Mouse (Mus musculus) heart, embryonic 14.5 days (tissue): ENCODE data around the gene Hmgcll1. TPM values are rescaled to one million over a fixed set of nuclear protein-coding genes. Genes with fewer than 3 reads are reported as not detected.
A peak's percentile ranks its signal among the peaks of the same experiment; 100 is the strongest.

Experiments used
- ATAC-seq: fragments of 200-750 bp; cut with Nextera tagmentation; 2 replicates; pipeline ENCODE4 v1.8.0; 2017; ENCODE audit warnings: low read depth, moderate TSS enrichment; ENCODE audit not compliant: insufficient number of reproducible peaks, insufficient read depth, low FRiP score
- H3K27ac ChIP-seq, 2 experiments: fragments of 200-500 bp in 1 of 2; fragments of 300-500 bp in 1 of 2; sonication (generic) in 1 of 2; replicated peaks in 1 of 2; 2 replicates each; pipeline ENCODE4 v1.5.1; 2012 to 2014; ENCODE audit warnings: low read depth in 2 of 2, low read length in 2 of 2, control low read depth in 1 of 2, mild to moderate bottlenecking in 1 of 2, mixed read lengths in 1 of 2; ENCODE audit not compliant: control insufficient read depth in 1 of 2, insufficient read depth in 1 of 2
- H3K27me3 ChIP-seq: fragments of 300-500 bp; sonication (generic); 2 replicates; pipeline ENCODE4 v1.6.1; 2014; ENCODE audit warnings: mild to moderate bottlenecking, low read length, control low read depth; ENCODE audit not compliant: control insufficient read depth, insufficient read depth
- H3K36me3 ChIP-seq: fragments of 300-500 bp; sonication (generic); 2 replicates; pipeline ENCODE4 v1.6.1; 2014; ENCODE audit warnings: mild to moderate bottlenecking, control low read depth, low read length, mixed read lengths; ENCODE audit not compliant: control insufficient read depth, insufficient read depth
- H3K4me1 ChIP-seq, 2 experiments: fragments of 200-500 bp in 1 of 2; fragments of 300-500 bp in 1 of 2; sonication (generic) in 1 of 2; 2 replicates each; pipeline ENCODE4 v1.6.1; 2012 to 2014; ENCODE audit warnings: low read length in 2 of 2, control low read depth in 1 of 2, mixed read lengths in 1 of 2; ENCODE audit not compliant: control insufficient read depth in 2 of 2, insufficient read depth in 2 of 2
- H3K4me2 ChIP-seq: fragments of 300-500 bp; sonication (generic); 2 replicates; pipeline ENCODE4 v1.6.1; 2014; ENCODE audit warnings: mild to moderate bottlenecking, low read length
- H3K4me3 ChIP-seq, 2 experiments: fragments of 200-500 bp in 1 of 2; fragments of 300-500 bp in 1 of 2; sonication (generic) in 1 of 2; 2 replicates each; pipeline ENCODE4 v1.5.1; 2012 to 2014; ENCODE audit warnings: low read length in 2 of 2, mild to moderate bottlenecking in 2 of 2, control low read depth in 1 of 2, low read depth in 1 of 2, moderate library complexity in 1 of 2; ENCODE audit not compliant: control insufficient read depth in 1 of 2, insufficient read depth in 1 of 2
- H3K9ac ChIP-seq: fragments of 300-500 bp; sonication (generic); 2 replicates; pipeline ENCODE4 v1.6.1; 2014; ENCODE audit warnings: mild to moderate bottlenecking, low read length
- H3K9me3 ChIP-seq: fragments of 300-500 bp; sonication (generic); 2 replicates; pipeline ENCODE4 v1.6.1; 2016; ENCODE audit warnings: low read length, control low read depth; ENCODE audit not compliant: control insufficient read depth
- WGBS: fragments of 180-500 bp; shearing (Covaris S2); extraction: QIAGEN DNeasy Blood & Tissue Kit; methylation state at CpG from one replicate; pipeline ENCODE4 v1.1.7; 2014; 5-methylcytosine and 5-hydroxymethylcytosine counted together
- polyA plus RNA-seq: library from polyadenylated mRNA; unstranded; fragments of >200 nt; fragmentation: Nextera tagmentation; extraction: Ambion mirVana; gene quantifications from 2 replicates; pipeline ENCODE4 v1.2.1, GENCODE M21; 2014

Hmgcll1 gene
- polyA plus RNA-seq: 0.62 and 2.2 TPM in 2 replicates

DNA sequence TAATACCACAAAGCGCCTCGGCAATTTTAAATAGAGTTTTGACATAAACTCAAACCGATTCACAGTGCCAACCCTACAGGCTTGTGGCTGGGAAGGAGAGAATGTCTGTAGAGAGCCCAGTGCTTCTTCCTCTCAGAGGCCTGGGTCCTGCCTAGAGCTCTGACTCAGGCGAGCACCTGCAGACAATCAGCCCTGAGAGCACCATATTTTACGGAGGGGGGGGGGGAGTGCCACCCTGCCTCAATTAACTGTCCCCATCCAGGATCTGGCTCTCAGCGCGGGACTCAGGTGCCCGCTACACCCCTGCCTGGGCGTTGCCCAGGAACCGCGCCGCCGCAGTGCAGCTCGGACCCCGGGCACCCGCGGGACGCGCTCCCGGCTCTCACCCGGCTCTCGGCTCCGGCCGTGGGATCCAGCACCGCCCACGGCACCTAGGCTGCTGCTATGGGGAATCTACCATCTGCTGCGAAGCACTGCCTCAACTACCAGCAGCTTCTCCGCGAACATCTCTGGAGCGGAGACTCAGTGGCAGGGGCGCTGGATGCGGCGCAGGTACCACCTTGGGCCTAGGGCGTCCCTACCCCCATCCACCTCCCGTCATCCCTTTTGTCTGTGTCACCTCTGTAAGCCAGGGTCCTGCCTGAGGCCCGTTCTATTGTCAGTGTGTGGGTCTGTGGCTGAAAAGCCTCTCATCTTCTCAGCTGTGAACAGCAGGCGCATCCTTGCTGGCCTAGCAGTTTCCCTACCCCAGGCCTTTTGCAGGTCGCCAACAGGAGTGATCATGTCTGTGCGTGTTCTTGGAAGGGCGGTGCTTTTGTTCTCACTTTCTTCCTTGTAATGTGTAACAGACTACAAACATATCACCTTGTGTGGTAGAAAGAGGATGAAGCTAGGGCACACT lies at the start of gene Hmgcll1:
TSS of gene Hmgcll1 (plus strand) at position 225 of the 901 bp plus-strand sequence.
- ATAC-seq: no peak; the same call in 1 of the 2 replicates
- no peaks in the 10 kb centered on the region for H3K9me3 ChIP-seq
- 8% methylated on average over 37 of the region's 40 CpGs for WGBS
- no peaks in the 10 kb centered on the region for H3K36me3 ChIP-seq
- peaks cover 2 to 3% of the 10 kb centered on the region in 2 experiments; a peak in 2 of 4 replicates for H3K4me1 ChIP-seq
- H3K27me3 ChIP-seq: no peaks in the 10 kb centered on the region
- peak within 1 kb of the TSS; percentile 71 for H3K9ac ChIP-seq
- H3K4me2 ChIP-seq: peak within 1 kb of the TSS; percentile 94
- peak within 1 kb of the TSS; percentile 57 to 59 for H3K4me3 ChIP-seq
- no peak within 1 kb of the TSS for H3K27ac ChIP-seq

DNA sequence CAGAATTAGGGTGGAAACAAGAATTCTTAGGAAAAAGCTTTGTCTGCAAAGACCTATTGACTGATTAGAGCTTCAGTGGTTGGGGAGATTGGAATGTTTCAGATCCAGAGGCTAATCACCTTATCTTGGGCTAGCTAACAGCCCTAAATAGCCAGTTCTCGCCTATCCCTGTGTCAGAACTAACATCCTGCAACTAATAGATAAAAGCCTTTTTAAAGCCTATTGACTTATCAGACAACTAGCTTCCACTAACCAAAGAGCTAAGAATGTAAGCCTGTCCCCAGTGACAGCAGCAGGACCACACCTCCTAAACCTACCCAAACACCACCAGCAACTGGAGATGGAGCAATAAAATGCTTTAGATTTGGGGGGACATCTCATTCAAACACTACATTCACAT lies 34.6 kb upstream of the Hmgcll1 start:
- no peak for ATAC-seq
- 36% methylated on average over 1 of the region's 1 CpGs for WGBS
- no peak overlapping the region for H3K27ac ChIP-seq

DNA sequence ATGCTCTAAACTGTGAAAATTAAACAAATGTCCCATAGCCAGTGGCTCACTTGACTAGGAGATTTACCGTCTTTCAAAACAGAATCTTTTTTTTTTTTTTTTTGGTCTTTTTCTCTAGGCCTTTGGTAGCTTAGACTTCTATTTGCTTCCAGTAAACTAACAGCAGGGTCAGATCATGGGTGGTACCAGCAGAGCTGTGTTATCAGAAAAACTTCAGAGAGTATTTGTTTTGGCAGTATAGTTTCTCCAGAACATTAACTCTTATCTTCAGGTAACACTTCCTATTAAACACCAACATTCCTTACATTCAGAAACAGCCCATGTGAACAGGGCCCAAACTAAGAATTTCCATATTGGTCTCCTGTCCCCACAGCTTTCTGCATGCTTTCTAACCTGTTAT lies 33.5 kb upstream of the Hmgcll1 start:
- H3K9me3 ChIP-seq: no peaks in the 10 kb centered on the region
- ATAC-seq: no peak
- no peak overlapping the region for H3K4me3 ChIP-seq
- no peaks in the 10 kb centered on the region for H3K36me3 ChIP-seq
- H3K4me2 ChIP-seq: no peak overlapping the region
- no peak overlapping the region for H3K9ac ChIP-seq
- H3K27me3 ChIP-seq: no peaks in the 10 kb centered on the region
- no peaks in the 10 kb centered on the region for H3K4me1 ChIP-seq
- no peak overlapping the region for H3K27ac ChIP-seq
- WGBS: 86% methylated on average over 1 of the region's 1 CpGs

More for the DNA sequence above, 34.6 kb upstream of the Hmgcll1 start:
- no peak overlapping the region for H3K4me2 ChIP-seq
- no peaks in the 10 kb centered on the region for H3K36me3 ChIP-seq
- H3K9ac ChIP-seq: no peak overlapping the region
- H3K9me3 ChIP-seq: no peaks in the 10 kb centered on the region
- H3K4me3 ChIP-seq: no peak overlapping the region
- H3K27me3 ChIP-seq: no peaks in the 10 kb centered on the region
- no peaks in the 10 kb centered on the region for H3K4me1 ChIP-seq

DNA sequence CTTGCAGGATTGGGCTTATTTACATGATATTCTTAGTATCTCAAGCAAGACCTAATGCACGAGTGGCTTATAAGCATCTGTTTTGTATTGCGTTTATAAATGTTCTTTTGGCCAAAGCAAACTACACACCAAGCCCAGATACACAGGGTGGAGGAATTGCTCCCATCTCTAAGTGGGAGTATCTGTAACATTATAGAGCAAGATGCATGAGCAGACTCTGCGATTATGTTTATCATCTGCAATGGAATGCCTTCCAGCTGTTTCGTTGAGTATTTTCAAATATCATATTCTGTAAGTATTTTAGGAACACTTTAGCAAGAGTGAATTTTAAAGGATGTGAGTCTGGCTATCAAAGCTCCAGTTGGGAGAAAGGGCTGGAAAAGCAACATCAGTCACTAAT lies 25.2 kb upstream of the Hmgcll1 start:
- no peak overlapping the region for H3K4me2 ChIP-seq
- H3K27ac ChIP-seq: no peak overlapping the region
- ATAC-seq: no peak
- H3K27me3 ChIP-seq: no peaks in the 10 kb centered on the region
- 79% methylated on average over 4 of the region's 4 CpGs for WGBS
- H3K9ac ChIP-seq: no peak overlapping the region
- no peak overlapping the region for H3K4me3 ChIP-seq
- H3K36me3 ChIP-seq: no peaks in the 10 kb centered on the region
- H3K9me3 ChIP-seq: no peaks in the 10 kb centered on the region
- H3K4me1 ChIP-seq: no peaks in the 10 kb centered on the region

DNA sequence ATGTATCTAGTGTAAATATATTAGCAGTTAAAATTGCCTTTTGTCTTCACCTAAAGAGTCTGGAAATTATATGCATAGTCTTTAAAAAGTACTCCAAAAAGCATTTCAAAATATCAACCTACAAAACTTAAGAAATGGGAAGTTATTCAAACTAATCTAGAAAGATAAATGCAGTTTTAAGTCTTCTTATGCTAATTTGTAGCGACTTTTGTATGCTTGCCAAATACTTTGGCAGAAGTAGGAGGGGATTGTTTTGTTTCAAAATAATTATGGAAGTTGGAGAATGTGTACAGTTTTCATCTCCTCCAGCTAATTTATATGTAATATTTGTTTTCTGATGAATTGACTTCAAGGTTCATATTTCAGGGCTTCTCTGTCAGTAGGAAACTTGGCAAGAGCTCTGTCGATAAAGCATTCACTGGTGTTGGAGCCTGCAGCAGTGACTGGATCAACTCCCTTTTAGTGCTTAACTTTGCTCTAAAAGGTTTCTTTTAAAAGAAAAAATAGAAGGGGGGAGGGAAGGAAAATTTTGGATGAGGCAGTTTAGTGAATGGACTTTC lies 15.8 kb upstream of the Hmgcll1 start:
- Histone ChIP-seq H3K4me3 (no peak overlapping the region), H3K27ac (no peak overlapping the region), H3K27me3 (no peaks in the 10 kb centered on the region; the same call in 1 of the 2 replicates), H3K9ac (no peak overlapping the region), H3K36me3 (no peaks in the 10 kb centered on the region), H3K4me1 (no peaks in the 10 kb centered on the region), H3K4me2 (no peak overlapping the region), H3K9me3 (no peaks in the 10 kb centered on the region)
- no peak for ATAC-seq
- WGBS: 60% methylated on average over 2 of the region's 2 CpGs

DNA sequence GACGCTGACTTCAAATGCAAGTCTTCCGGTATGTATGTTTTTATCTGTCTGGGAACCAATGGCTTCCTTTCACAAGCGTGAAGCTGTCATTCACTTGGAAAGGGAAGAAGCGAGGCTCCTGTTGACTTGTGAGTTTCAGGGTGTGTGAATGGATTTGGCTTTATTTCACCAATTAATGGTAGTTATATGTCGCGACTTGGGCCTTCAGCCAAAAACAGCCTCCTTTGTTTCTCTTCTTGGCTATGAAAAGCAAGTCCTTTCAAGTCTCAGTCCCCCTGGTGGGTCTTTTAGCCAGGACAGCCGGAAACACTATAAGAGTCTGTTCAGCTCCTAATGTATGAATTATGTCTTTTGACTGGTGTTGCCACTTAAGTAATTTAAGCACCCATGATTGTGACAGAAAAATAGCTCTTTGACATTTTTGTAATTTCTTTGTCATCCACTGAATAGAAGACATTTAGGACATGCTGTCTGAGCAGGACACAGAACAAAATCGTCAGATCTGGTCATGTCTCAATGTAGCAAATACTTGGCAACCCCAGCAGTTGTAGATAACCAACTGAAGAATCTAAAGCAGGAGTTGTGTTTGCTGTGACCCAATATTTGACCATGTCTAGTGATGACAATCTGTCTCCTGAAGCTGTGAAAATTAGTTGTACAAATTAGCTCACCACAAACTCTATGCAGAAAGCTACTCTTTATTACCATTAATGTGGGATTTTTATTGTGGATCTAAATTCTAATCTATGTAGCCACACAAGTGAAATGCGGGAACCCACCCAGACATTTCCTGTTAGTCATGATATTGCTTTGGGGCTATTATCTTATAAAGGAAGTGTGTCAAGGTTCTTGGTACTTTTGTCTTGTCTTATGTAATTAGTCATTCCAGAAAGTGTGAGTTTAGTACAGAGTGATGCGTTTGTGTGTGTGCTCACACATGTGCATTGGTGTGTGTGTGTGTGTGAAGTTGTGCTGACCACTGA lies 13.5 kb upstream of the Hmgcll1 start:
- Histone ChIP-seq H3K9me3 (no peaks in the 10 kb centered on the region), H3K4me2 (no peak overlapping the region), H3K36me3 (no peaks in the 10 kb centered on the region), H3K27me3 (no peaks in the 10 kb centered on the region; the same call in 1 of the 2 replicates), H3K4me3 (no peak overlapping the region), H3K27ac (no peak overlapping the region), H3K9ac (no peak overlapping the region), H3K4me1 (no peaks in the 10 kb centered on the region; a peak in 1 of 4 replicates)
- no peak for ATAC-seq
- WGBS: 56% methylated on average over 10 of the region's 10 CpGs

DNA sequence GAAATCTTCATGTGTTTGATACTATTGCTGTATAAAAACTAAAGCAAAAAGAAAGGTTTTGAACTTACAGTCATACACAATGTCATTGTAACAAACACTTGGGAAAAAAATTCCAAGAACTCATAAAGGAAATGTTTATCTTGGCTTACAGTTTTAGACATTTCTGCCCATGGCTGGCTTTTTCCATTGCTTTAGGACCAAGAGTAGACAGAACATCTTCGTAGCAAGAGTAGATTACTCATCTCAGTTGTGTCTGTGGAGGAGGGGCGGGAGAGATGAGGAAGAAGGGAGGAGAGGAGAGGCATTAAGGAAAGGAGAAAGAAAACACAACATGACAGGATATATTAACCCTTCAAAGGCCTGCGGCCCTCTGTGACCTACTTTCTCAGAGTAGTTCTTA lies 11.6 kb upstream of the Hmgcll1 start:
- H3K27ac ChIP-seq: no peak overlapping the region
- no peaks in the 10 kb centered on the region for H3K27me3 ChIP-seq
- H3K4me2 ChIP-seq: no peak overlapping the region
- H3K9me3 ChIP-seq: no peaks in the 10 kb centered on the region
- no peaks in the 10 kb centered on the region; a peak in 1 of 4 replicates for H3K4me1 ChIP-seq
- ATAC-seq: no peak
- no peak overlapping the region for H3K9ac ChIP-seq
- no peak overlapping the region for H3K4me3 ChIP-seq
- WGBS: 66% methylated on average over 3 of the region's 3 CpGs
- H3K36me3 ChIP-seq: no peaks in the 10 kb centered on the region
